Mouse (Mus musculus): ENCODE data around the gene Hnrnpab. TPM values are rescaled to one million over a fixed set of nuclear protein-coding genes. Genes with fewer than 3 reads are reported as not detected.
"Not testable (repeated sequence)": the region's sequence is repeated elsewhere in the genome, so short reads cannot be mapped to it uniquely, and the experiment has no call there.

Hnrnpab gene
- polyA plus RNA-seq, 1 experiment from 2014 or later, result 527 TPM

DNA sequence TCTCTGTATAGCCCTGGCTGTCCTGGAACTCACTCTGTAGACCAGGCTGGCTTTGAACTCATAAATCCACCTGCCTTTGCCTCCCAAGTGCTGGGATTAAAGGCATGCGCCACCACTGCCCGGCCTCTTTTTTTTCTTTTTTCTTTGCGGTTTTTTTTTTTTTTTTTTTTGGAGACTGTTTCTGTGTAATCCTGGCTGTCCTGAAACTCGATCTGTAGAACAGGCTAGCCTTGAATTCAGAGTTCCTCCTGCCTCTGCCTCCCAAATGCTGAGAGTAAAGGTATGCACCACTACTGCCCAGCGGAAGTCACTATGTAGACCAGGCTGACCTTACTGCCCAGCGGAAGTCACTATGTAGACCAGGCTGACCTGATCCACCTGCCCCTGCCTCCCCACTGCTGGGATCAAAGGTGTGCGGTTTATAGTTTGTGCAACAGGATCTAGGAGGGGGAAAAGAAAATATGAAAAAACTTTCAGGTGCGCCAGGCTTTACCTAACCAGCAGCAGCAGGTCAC lies 12.3 kb upstream of the Hnrnpab start:
- H3K4me3 ChIP-seq (ENCODE audit: low read depth, low read length), result peak overlapping the region; percentile 95
- ATAC-seq (replicated peaks; ENCODE audit: low FRiP score, low TSS enrichment, low read depth) (peak; percentile 33), DNase-seq (ENCODE audit: low spot score) (no peak)
- H3K9ac ChIP-seq (ENCODE audit: low read length), result no peak overlapping the region
- H3K27me3 ChIP-seq (replicated peaks; ENCODE audit: control insufficient read depth, insufficient read depth, low read length), result no peaks in the 10 kb centered on the region
- peak overlapping the region; percentile 85 for H3K4me2 ChIP-seq (ENCODE audit: low read length)
- WGBS, result 55% methylated on average over 8 of the region's 8 CpGs
- peaks cover 18% of the 10 kb centered on the region; the same call in 1 of the 2 replicates for H3K4me1 ChIP-seq (replicated peaks; ENCODE audit: control insufficient read depth, insufficient read depth, low read length)
- H3K27ac ChIP-seq (ENCODE audit: low read depth), result no peak overlapping the region
- H3K9me3 ChIP-seq (ENCODE audit: control insufficient read depth, low read length), result no peaks in the 10 kb centered on the region
- H3K36me3 ChIP-seq (ENCODE audit: control insufficient read depth, insufficient read depth, low read length), result peaks cover 25% of the 10 kb centered on the region

DNA sequence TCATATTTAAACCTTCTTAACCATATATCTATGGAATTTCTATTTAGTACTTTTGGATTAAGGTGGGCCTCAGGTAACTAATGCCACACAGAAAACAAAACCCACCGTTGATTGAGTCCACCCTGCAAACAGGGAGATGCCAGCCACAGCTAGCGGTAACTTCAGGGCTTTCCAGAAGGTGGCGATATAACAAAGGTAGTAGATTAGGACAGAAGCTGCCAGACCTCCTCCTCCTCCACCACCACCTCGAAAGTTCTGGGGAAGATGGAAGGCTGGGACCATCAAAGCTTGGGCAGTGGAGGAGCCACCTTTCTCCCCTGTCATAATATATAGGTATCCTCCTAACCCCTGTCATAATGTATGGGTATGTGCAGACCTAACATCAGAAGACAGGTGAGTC lies 11.0 kb upstream of the Hnrnpab start:
- no peak overlapping the region for H3K4me3 ChIP-seq (ENCODE audit: low read depth, low read length)
- no peaks in the 10 kb centered on the region for H3K9me3 ChIP-seq (ENCODE audit: control insufficient read depth, low read length)
- DNase-seq (ENCODE audit: low spot score) (peak; percentile 83), ATAC-seq (replicated peaks; ENCODE audit: low FRiP score, low TSS enrichment, low read depth) (no peak)
- H3K36me3 ChIP-seq (ENCODE audit: control insufficient read depth, insufficient read depth, low read length), result peaks cover 12% of the 10 kb centered on the region
- no peak overlapping the region for H3K9ac ChIP-seq (ENCODE audit: low read length)
- H3K4me1 ChIP-seq (replicated peaks; ENCODE audit: control insufficient read depth, insufficient read depth, low read length), result peaks cover 18% of the 10 kb centered on the region; the same call in 1 of the 2 replicates
- H3K4me2 ChIP-seq (ENCODE audit: low read length), result no peak overlapping the region
- H3K27me3 ChIP-seq (replicated peaks; ENCODE audit: control insufficient read depth, insufficient read depth, low read length), result no peaks in the 10 kb centered on the region
- H3K27ac ChIP-seq (ENCODE audit: low read depth), result no peak overlapping the region
- 6% methylated on average over 4 of the region's 4 CpGs for WGBS

DNA sequence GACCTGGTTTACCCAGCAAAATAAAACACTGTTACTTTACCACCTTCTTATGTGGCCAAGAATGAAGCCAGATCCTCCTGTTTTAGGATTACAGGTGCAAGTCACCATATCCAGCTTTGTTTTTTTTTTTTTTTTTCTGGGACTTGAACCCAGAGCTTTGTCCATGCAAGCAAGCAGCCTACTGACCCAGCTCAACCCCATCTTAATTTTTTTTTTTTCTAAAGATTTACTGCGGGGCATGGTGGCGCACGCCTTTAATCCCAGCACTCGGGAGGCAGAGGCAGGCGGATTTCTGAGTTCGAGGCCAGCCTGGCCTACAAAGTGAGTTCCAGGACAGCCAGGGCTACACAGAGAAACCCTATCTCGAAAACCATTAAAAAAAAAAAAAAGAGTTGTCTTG lies 9.5 kb upstream of the Hnrnpab start:
- Histone ChIP-seq H3K4me2 (ENCODE audit: low read length) (peak overlapping the region; percentile 76), H3K4me3 (ENCODE audit: low read depth, low read length) (peak overlapping the region; percentile 36), H3K4me1 (replicated peaks; ENCODE audit: control insufficient read depth, insufficient read depth, low read length) (peaks cover 18% of the 10 kb centered on the region; the same call in 1 of the 2 replicates), H3K27ac (ENCODE audit: low read depth) (peak overlapping the region; percentile 89; the same call in 1 of the 2 replicates), H3K9ac (ENCODE audit: low read length) (peak overlapping the region; percentile 58; the same call in 1 of the 2 replicates)
- H3K27me3 ChIP-seq (replicated peaks; ENCODE audit: control insufficient read depth, insufficient read depth, low read length); H3K36me3 ChIP-seq (ENCODE audit: control insufficient read depth, insufficient read depth, low read length); ATAC-seq (replicated peaks; ENCODE audit: low FRiP score, low TSS enrichment, low read depth); H3K9me3 ChIP-seq (ENCODE audit: control insufficient read depth, low read length); DNase-seq (ENCODE audit: low spot score): not testable (repeated sequence)
- WGBS, result 91% methylated on average over 7 of the region's 7 CpGs

DNA sequence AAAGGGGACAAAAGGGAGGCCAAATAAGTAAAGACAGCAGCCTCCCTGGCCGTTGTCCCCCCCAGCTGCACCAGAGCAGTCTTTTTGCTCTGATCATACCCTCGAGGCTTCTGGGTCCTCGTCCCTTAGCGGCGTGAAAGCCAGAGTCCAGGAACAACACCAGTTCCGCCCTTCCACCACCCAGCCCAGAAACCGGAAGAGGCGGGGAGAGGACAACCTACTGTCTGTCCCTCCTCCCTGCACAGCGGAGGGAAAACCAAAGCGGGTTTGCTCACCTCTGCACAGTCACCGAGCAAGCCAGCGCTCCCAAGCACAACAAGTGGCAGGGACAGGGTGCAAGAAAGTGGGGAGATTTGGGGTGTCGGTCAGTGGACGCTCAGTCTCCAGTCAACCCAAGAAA lies 9.0 kb upstream of the Hnrnpab start:
- DNase-seq (ENCODE audit: low spot score) (peak; percentile 83), ATAC-seq (replicated peaks; ENCODE audit: low FRiP score, low TSS enrichment, low read depth) (peak; percentile 55)
- H3K36me3 ChIP-seq (ENCODE audit: control insufficient read depth, insufficient read depth, low read length), result no peaks in the 10 kb centered on the region
- no peaks in the 10 kb centered on the region for H3K27me3 ChIP-seq (replicated peaks; ENCODE audit: control insufficient read depth, insufficient read depth, low read length)
- WGBS, result 4% methylated on average over 14 of the region's 14 CpGs
- peaks cover 15% of the 10 kb centered on the region; the same call in 1 of the 2 replicates for H3K4me1 ChIP-seq (replicated peaks; ENCODE audit: control insufficient read depth, insufficient read depth, low read length)
- peak overlapping the region; percentile 89 for H3K27ac ChIP-seq (ENCODE audit: low read depth)
- H3K4me2 ChIP-seq (ENCODE audit: low read length), result peak overlapping the region; percentile 76
- peak overlapping the region; percentile 36 for H3K4me3 ChIP-seq (ENCODE audit: low read depth, low read length)
- no peaks in the 10 kb centered on the region for H3K9me3 ChIP-seq (ENCODE audit: control insufficient read depth, low read length)
- H3K9ac ChIP-seq (ENCODE audit: low read length), result peak overlapping the region; percentile 58

DNA sequence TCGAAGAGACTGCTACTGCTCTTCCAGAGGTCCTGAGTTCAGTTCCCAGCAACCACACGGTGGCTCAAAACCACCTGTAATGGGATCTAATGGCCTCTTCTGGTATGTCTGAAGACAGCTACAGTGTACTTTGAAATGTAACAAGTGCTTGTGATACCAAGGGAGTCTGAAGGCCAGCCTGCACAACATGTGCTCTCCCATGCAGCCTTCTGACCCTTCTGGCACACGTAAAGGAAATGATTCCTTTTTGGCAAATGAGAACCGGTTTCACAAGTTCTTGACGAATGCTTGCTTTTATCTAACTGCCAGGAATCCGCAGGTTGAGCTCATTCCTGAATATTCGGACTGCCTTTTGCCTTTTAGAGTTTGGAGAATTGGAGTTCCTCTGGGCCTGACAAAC lies 8.5 kb upstream of the Hnrnpab start:
- Histone ChIP-seq H3K4me1 (replicated peaks; ENCODE audit: control insufficient read depth, insufficient read depth, low read length) (peaks cover 10% of the 10 kb centered on the region; the same call in 1 of the 2 replicates), H3K4me2 (ENCODE audit: low read length) (peak overlapping the region; percentile 76), H3K27me3 (replicated peaks; ENCODE audit: control insufficient read depth, insufficient read depth, low read length) (no peaks in the 10 kb centered on the region), H3K9me3 (ENCODE audit: control insufficient read depth, low read length) (no peaks in the 10 kb centered on the region), H3K4me3 (ENCODE audit: low read depth, low read length) (peak overlapping the region; percentile 36), H3K27ac (ENCODE audit: low read depth) (peak overlapping the region; percentile 89), H3K36me3 (ENCODE audit: control insufficient read depth, insufficient read depth, low read length) (no peaks in the 10 kb centered on the region), H3K9ac (ENCODE audit: low read length) (peak overlapping the region; percentile 58)
- WGBS, result 31% methylated on average over 7 of the region's 7 CpGs
- ATAC-seq (replicated peaks; ENCODE audit: low FRiP score, low TSS enrichment, low read depth) (no peak), DNase-seq (ENCODE audit: low spot score) (no peak)

DNA sequence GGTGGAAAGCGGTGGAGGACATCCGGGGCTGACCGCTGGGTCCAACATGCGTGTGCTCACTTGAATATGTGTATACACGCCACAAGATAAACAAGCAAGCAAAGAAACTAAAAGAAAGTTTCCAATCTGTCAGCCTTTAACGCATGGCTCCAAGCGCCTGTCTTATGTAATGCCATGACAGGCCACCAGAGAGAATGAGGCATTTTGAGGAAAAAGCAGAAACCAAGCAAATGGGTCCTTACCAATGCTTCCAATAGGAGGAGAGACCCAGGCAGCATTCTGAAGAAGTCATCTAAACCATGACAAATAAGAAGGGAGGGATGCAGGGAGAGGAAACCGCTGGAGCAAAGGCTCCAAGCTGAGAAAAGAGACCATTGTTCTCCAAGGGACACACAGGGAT lies 7.6 kb upstream of the Hnrnpab start:
- Histone ChIP-seq H3K4me1 (replicated peaks; ENCODE audit: control insufficient read depth, insufficient read depth, low read length) (peaks cover 9% of the 10 kb centered on the region; the same call in 1 of the 2 replicates), H3K4me2 (ENCODE audit: low read length) (no peak overlapping the region), H3K9ac (ENCODE audit: low read length) (no peak overlapping the region), H3K9me3 (ENCODE audit: control insufficient read depth, low read length) (no peaks in the 10 kb centered on the region), H3K36me3 (ENCODE audit: control insufficient read depth, insufficient read depth, low read length) (no peaks in the 10 kb centered on the region), H3K4me3 (ENCODE audit: low read depth, low read length) (no peak overlapping the region), H3K27ac (ENCODE audit: low read depth) (no peak overlapping the region), H3K27me3 (replicated peaks; ENCODE audit: control insufficient read depth, insufficient read depth, low read length) (no peaks in the 10 kb centered on the region)
- no peak for ATAC-seq (replicated peaks; ENCODE audit: low FRiP score, low TSS enrichment, low read depth)
- WGBS, result 70% methylated on average over 8 of the region's 8 CpGs
- no peak for DNase-seq (ENCODE audit: low spot score)

DNA sequence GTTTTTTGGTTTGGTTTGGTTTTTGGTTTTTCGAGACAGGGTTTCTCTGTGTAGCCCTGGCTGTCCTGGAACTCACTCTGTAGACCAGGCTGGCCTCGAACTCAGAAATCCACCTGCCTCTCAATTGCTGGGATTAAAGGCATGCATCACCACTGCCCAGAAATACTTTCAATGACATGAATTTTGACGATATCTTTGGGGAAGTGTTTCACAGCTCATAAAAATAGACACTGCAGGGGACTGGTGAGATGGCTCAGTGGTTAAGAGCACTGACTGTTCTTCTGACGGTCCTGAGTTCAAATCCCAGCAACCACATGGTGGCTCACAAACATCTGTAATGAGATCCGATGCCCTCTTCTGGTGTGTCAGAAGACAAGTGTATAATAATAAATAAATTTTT lies 3.3 kb upstream of the Hnrnpab start:
- 84% methylated on average over 5 of the region's 5 CpGs for WGBS
- H3K4me1 ChIP-seq (replicated peaks; ENCODE audit: control insufficient read depth, insufficient read depth, low read length), result peaks cover 10% of the 10 kb centered on the region
- H3K4me3 ChIP-seq (ENCODE audit: low read depth, low read length); ATAC-seq (replicated peaks; ENCODE audit: low FRiP score, low TSS enrichment, low read depth); DNase-seq (ENCODE audit: low spot score); H3K9me3 ChIP-seq (ENCODE audit: control insufficient read depth, low read length); H3K36me3 ChIP-seq (ENCODE audit: control insufficient read depth, insufficient read depth, low read length); H3K27me3 ChIP-seq (replicated peaks; ENCODE audit: control insufficient read depth, insufficient read depth, low read length); H3K4me2 ChIP-seq (ENCODE audit: low read length); H3K27ac ChIP-seq (ENCODE audit: low read depth); H3K9ac ChIP-seq (ENCODE audit: low read length): not testable (repeated sequence)

DNA sequence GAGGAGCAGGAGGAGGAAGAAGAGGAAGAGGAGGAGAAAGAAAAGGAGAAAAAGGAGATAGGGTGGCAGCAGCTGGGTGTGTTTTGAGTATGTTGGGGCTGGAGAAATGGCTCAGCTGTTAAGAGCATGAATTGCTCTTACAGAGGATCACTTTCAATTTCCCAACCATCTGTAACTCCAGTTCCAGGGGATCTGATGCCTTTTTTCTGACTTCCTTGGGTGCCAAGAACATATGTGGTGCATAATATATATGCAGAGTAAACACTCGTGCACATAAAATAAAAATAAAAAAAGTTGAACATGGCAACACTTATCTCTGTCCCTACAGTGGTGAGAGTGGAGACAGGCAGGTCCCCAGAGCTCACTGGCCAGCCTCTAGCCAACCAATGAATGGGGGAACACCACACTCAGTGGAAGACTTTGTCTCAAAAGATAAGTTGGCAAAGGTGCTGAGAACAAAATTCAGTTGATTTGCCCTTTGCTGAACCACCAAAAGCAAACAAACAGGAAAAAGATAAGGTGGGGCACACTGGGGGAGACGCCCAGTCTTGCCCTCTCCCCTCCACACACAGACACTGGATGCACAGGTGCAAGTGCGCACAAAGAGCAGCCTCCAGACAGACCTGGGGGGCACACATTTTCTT lies 2.7 kb upstream of the Hnrnpab start:
- Histone ChIP-seq H3K9me3 (ENCODE audit: control insufficient read depth, low read length) (no peaks in the 10 kb centered on the region), H3K4me2 (ENCODE audit: low read length) (no peak overlapping the region), H3K36me3 (ENCODE audit: control insufficient read depth, insufficient read depth, low read length) (peaks cover 10% of the 10 kb centered on the region), H3K27me3 (replicated peaks; ENCODE audit: control insufficient read depth, insufficient read depth, low read length) (no peaks in the 10 kb centered on the region), H3K9ac (ENCODE audit: low read length) (no peak overlapping the region), H3K4me3 (ENCODE audit: low read depth, low read length) (no peak overlapping the region), H3K4me1 (replicated peaks; ENCODE audit: control insufficient read depth, insufficient read depth, low read length) (peaks cover 13% of the 10 kb centered on the region), H3K27ac (ENCODE audit: low read depth) (no peak overlapping the region)
- ATAC-seq (replicated peaks; ENCODE audit: low FRiP score, low TSS enrichment, low read depth), result no peak
- DNase-seq (ENCODE audit: low spot score), result no peak
- 76% methylated on average over 3 of the region's 3 CpGs for WGBS

Measured in intestine, embryonic 14.5 days (tissue).